Mouse (Mus musculus) spleen, adult 2 months (tissue): Measurements from ENCODE around the gene Trim44. TPM values are rescaled to one million over a fixed set of nuclear protein-coding genes. Genes with fewer than 3 reads are reported as not detected.

Experiments used
- DNase-seq, 2 experiments: peaks; one replicate each; pipeline versions ENCODE4 v3.0.0 to v3.0.0-alpha.2; 2012 to 2021; ENCODE audit warnings: low spot score in 2 of 2, low read depth in 1 of 2
- H3K27ac ChIP-seq: fragments of 200-500 bp; 2 replicates; pipeline ENCODE4 v1.5.1; 2012; ENCODE audit warnings: low read length, inconsistent platforms; ENCODE audit not compliant: insufficient read depth
- H3K27me3 ChIP-seq: fragments of 200-500 bp; 2 replicates; pipeline ENCODE4 v1.6.1; 2012; ENCODE audit warnings: mild to moderate bottlenecking, moderate library complexity, low read length, inconsistent platforms; ENCODE audit not compliant: control insufficient read depth, insufficient read depth
- H3K36me3 ChIP-seq: fragments of 200-500 bp; 2 replicates; pipeline ENCODE4 v1.6.1; 2012; ENCODE audit warnings: mild to moderate bottlenecking, low read length, inconsistent platforms; ENCODE audit not compliant: control insufficient read depth, insufficient read depth
- H3K4me1 ChIP-seq: fragments of 200-500 bp; 2 replicates; pipeline ENCODE4 v1.6.1; 2011; ENCODE audit warnings: inconsistent platforms; ENCODE audit not compliant: control insufficient read depth, insufficient read depth, insufficient read length
- H3K4me3 ChIP-seq: fragments of 200-500 bp; 2 replicates; pipeline ENCODE4 v1.5.1; 2011; ENCODE audit warnings: mild to moderate bottlenecking, inconsistent platforms; ENCODE audit not compliant: insufficient read depth, insufficient read length; ENCODE audit errors: extremely low read depth
- CTCF ChIP-seq: fragments of 200-500 bp; IDR thresholded peaks from 2 replicates; pipeline ENCODE4 v1.5.1; 2011; ENCODE audit warnings: mild to moderate bottlenecking, inconsistent platforms; ENCODE audit not compliant: insufficient read depth, insufficient read length, insufficient replicate concordance; ENCODE audit errors: extremely low read depth
- POLR2A ChIP-seq: fragments of 200-500 bp; IDR thresholded peaks from 2 replicates; pipeline ENCODE4 v1.6.1; 2011; ENCODE audit warnings: low read depth, low read length, inconsistent platforms
- WGBS: fragments of 180-500 bp; shearing (Covaris S2); methylation state at CpG from one replicate; pipeline ENCODE4 v1.1.7; 2018; 5-methylcytosine and 5-hydroxymethylcytosine counted together
- polyA plus RNA-seq: library from polyadenylated mRNA; depleted of rRNA; stranded (reverse); fragments of >200 nt; gene quantifications from 2 replicates; pipeline ENCODE4 v1.2.3, GENCODE M21; 2012; rRNA removed

Gene Trim44
- 12.9 and 15.4 TPM in 2 replicates for polyA plus RNA-seq

GRCm38 (mm10) chr2:102407363-102408184, at the start of gene Trim44:
TSS of gene Trim44 (minus strand) at chr2:102407828.
- H3K27me3 ChIP-seq = no peaks in the 10 kb centered on the region
- DNase-seq = no peak
- no peak within 1 kb of the TSS for H3K27ac ChIP-seq
- H3K4me3 ChIP-seq = no peak within 1 kb of the TSS
- H3K36me3 ChIP-seq = no peaks in the 10 kb centered on the region
- H3K4me1 ChIP-seq = no peaks in the 10 kb centered on the region
- 75% methylated on average over 14 of the region's 14 CpGs for WGBS
- TF ChIP-seq POLR2A (no peak), CTCF (no peak)

- H3K27ac ChIP-seq = no peak overlapping the region
- peaks cover 19% of the 10 kb centered on the region for H3K27me3 ChIP-seq
- TF ChIP-seq POLR2A (no peak), CTCF (no peak)
- no peaks in the 10 kb centered on the region for H3K36me3 ChIP-seq
- no peak overlapping the region for H3K4me3 ChIP-seq
- WGBS = 91% methylated on average over 1 of the region's 1 CpGs
- H3K4me1 ChIP-seq = peaks cover 12% of the 10 kb centered on the region
- no peak for DNase-seq
Measured at GRCm38 (mm10) chr2:102455126-102455525, 47.5 kb upstream of the Trim44 start.

- H3K36me3 ChIP-seq = no peaks in the 10 kb centered on the region
- H3K4me1 ChIP-seq = peaks cover 12% of the 10 kb centered on the region
- DNase-seq = peak in 1 of 2 experiments; percentile 5
- H3K4me3 ChIP-seq = no peak overlapping the region
- no peak for TF ChIP-seq CTCF
- TF ChIP-seq POLR2A = no peak
- WGBS = 17% methylated on average over 3 of the region's 3 CpGs
- no peak overlapping the region for H3K27ac ChIP-seq
- H3K27me3 ChIP-seq = peaks cover 26% of the 10 kb centered on the region
Measured at GRCm38 (mm10) chr2:102453447-102453846, 45.8 kb upstream of the Trim44 start.

- peak within 1 kb of the TSS; percentile 45; the same call in 1 of the 2 replicates for H3K4me3 ChIP-seq
- peaks cover 29% of the 10 kb centered on the region for H3K27me3 ChIP-seq
- WGBS = 2% methylated on average over 44 of the region's 49 CpGs
- H3K27ac ChIP-seq = no peak within 1 kb of the TSS
- TF ChIP-seq CTCF (no peak), POLR2A (no peak)
- peaks cover 12% of the 10 kb centered on the region for H3K4me1 ChIP-seq
- H3K36me3 ChIP-seq = no peaks in the 10 kb centered on the region
- no peak for DNase-seq
Measured at GRCm38 (mm10) chr2:102451671-102452549, 44.3 kb upstream of the Trim44 start, which contains the start of gene Fjx1. TSS of gene Fjx1 (minus strand) at chr2:102452499.

- Histone ChIP-seq H3K27me3 (peaks cover 29% of the 10 kb centered on the region), H3K4me3 (peak overlapping the region; percentile 45; the same call in 1 of the 2 replicates), H3K27ac (no peak overlapping the region), H3K36me3 (no peaks in the 10 kb centered on the region), H3K4me1 (peaks cover 12% of the 10 kb centered on the region)
- TF ChIP-seq CTCF (no peak), POLR2A (no peak)
- 1% methylated on average over 109 of the region's 109 CpGs for WGBS
- peak in 1 of 2 experiments; percentile 4 for DNase-seq
Measured at GRCm38 (mm10) chr2:102450761-102451670, 43.4 kb upstream of the Trim44 start.

- Histone ChIP-seq H3K4me1 (peaks cover 12% of the 10 kb centered on the region), H3K27me3 (peaks cover 29% of the 10 kb centered on the region), H3K4me3 (peak overlapping the region; percentile 45; the same call in 1 of the 2 replicates), H3K27ac (no peak overlapping the region), H3K36me3 (no peaks in the 10 kb centered on the region)
- TF ChIP-seq POLR2A = no peak
- TF ChIP-seq CTCF = no peak
- WGBS = 3% methylated on average over 43 of the region's 43 CpGs
- peak in 1 of 2 experiments; percentile 4 for DNase-seq
Measured at GRCm38 (mm10) chr2:102450248-102450760, 42.7 kb upstream of the Trim44 start.
